Mouse (Mus musculus) gastrocnemius, adult 8-10 months (tissue): Measurements from ENCODE around the gene Plekhg1. TPM values are rescaled to one million over a fixed set of nuclear protein-coding genes. Genes with fewer than 3 reads are reported as not detected.

ENCODE experiments used
- DNase-seq, 2 experiments: peaks; one replicate each; pipeline ENCODE4 v3.0.0; 2022; ENCODE audit warnings: low spot score in 2 of 2
- total RNA-seq, 4 experiments: library from RNA; stranded (reverse); gene quantifications; 2 replicates each; pipeline ENCODE4 v1.2.4; 2022

The Plekhg1 gene
- total RNA-seq, 4 experiments from 2014 or later: 1.2 to 2.5 (median 1.6) TPM

GRCm38 (mm10) chr10:4005191-4005590 lies 265.0 kb downstream of the Plekhg1 start:
- no peak for DNase-seq

DNA sequence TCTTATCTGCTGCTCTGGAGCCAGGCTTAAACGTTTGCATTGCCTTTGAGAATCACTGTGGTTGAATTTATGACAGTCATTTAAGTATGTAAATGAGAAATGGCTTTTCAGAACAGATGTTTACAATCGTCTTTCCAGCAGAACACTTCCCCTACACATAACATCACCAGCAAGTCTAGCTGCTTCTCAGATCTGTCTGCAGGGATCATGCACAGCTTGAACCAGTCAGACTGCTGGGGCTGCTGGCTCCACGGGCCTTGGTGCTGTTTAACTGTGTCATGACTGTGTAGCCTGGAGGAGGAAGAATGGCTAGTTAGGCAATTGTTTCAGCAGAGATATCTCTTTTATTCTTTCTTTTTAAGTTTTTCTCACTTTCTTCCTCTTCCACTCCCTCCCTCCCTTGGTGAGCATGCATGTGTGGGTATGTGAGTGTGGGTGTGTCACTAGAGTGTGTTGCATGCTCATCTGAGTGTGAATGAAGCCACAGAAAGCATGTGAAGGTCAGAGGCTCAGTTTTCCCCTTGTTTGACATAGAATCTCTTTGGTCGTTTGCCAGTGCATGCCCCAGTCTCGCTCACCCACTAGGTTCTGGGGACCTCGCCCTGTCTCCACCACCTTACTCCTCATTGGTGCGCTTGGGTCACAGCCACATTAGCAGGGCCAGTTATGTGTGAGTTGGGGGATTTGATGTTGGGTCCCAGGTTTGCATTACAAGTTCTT lies 266.3 kb downstream of the Plekhg1 start:
- DNase-seq: no peak

Other genes with a start within 250 kb of the Plekhg1 start
- not detected for gene Iyd, start 200.1 kb upstream of the Plekhg1 start, total RNA-seq
- gene Mthfd1l, start 232.8 kb downstream of the Plekhg1 start, total RNA-seq: 1 to 10 TPM in 1 of 4 experiments, under 1 TPM in 3; 0.56 to 1.1 (median 0.65) TPM